Mouse (Mus musculus): ENCODE measurements at regions not wholly inside any gene's neighbourhood (a gene's known extent, or its start where the extent isn't known, plus 50 kb on each side); places are given as distances from the start of the nearest gene placed in this dataset.

GRCm38 (mm10) chr3:56493937-56494336 is 310.4 kb upstream of the Nbea start:
- TF ChIP-seq CTCF (conservative IDR thresholded peaks at IDR 0.05; ENCODE audit: low read length) (no peak), POU5F1 (IDR thresholded peaks at IDR 0.05; ENCODE audit: borderline replicate concordance, low read length) (no peak)
